Mouse (Mus musculus): ENCODE results near the gene Actr3b. TPM values are rescaled to one million over a fixed set of nuclear protein-coding genes. Genes with fewer than 3 reads are reported as not detected.

Actr3b gene
- total and polyA plus RNA-seq, 3 experiments, result 1.3 to 4.7 (median 3.9) TPM

- in situ Hi-C loops (cut with MboI; ENCODE audit: low pct_ligation_motif_present, low pct_unique_long_range_greater_than_20kb, low sequenced_read_pairs), result no loop called here
- dilution Hi-C loops (cut with MboI; ENCODE audit: extremely low pct_ligation_motif_present, extremely low pct_unique_long_range_greater_than_20kb, low sequenced_read_pairs), result no loop called here
- H3K79me2 ChIP-seq (replicated peaks; ENCODE audit: control insufficient read depth, extremely low read depth, insufficient read depth, poor library complexity, severe bottlenecking), result no peaks in the 10 kb centered on the region
- no peak for DNase-seq (ENCODE audit: extremely low read depth)
- no peak overlapping the region for H3K4me3 ChIP-seq (replicated peaks in 1 of 3; ENCODE audit: low read depth in 2 of 3, low read length in 2 of 3, poor library complexity in 1 of 3)
- TF ChIP-seq SMC3 (IDR thresholded peaks at IDR 0.05; ENCODE audit: low read depth, low read length) (no peak), CHD1 (IDR thresholded peaks at IDR 0.05; ENCODE audit: low read depth, low read length) (no peak), EP300 (IDR thresholded peaks at IDR 0.05; ENCODE audit: low read length) (no peak), NELFE (IDR thresholded peaks at IDR 0.05; ENCODE audit: low read depth, low read length) (no peak), MAZ (IDR thresholded peaks at IDR 0.05; ENCODE audit: low read depth, low read length) (no peak), KAT2A (IDR thresholded peaks at IDR 0.05; ENCODE audit: insufficient replicate concordance, low read length) (no peak), ETS1 (conservative IDR thresholded peaks at IDR 0.05; ENCODE audit: low read depth, low read length) (no peak), POLR2AphosphoS2 (IDR thresholded peaks at IDR 0.05; ENCODE audit: low read depth, low read length) (no peak), USF1 (IDR thresholded peaks at IDR 0.05; ENCODE audit: low read depth, low read length) (no peak), UBTF (IDR thresholded peaks at IDR 0.05; ENCODE audit: low read depth, low read length) (no peak), IRF4 (IDR thresholded peaks at IDR 0.05; ENCODE audit: low read depth, low read length) (no peak), ZNF384 (IDR thresholded peaks at IDR 0.05; ENCODE audit: low read depth, low read length) (no peak), MAFK (IDR thresholded peaks at IDR 0.05; ENCODE audit: insufficient replicate concordance, low read length) (no peak), JUND (conservative IDR thresholded peaks at IDR 0.05; ENCODE audit: low read depth, low read length) (no peak), CHD2 (IDR thresholded peaks at IDR 0.05; ENCODE audit: low read length) (no peak), TCF12 (IDR thresholded peaks at IDR 0.05; ENCODE audit: low read depth, low read length) (no peak), USF2 (conservative IDR thresholded peaks at IDR 0.05; ENCODE audit: low read depth, low read length) (no peak), MAX (IDR thresholded peaks at IDR 0.05; ENCODE audit: low read length) (no peak), CTCF (conservative IDR thresholded peaks at IDR 0.05 in 1 of 2, IDR thresholded peaks at IDR 0.05 in 1 of 2; ENCODE audit: low read depth in 2 of 2, low read length in 2 of 2) (no peak)
- H3K4me2 ChIP-seq (ENCODE audit: insufficient read depth, low read depth, poor library complexity, severe bottlenecking), result no peak overlapping the region
- peaks cover 0 to 2% of the 10 kb centered on the region in 2 experiments for H3K36me3 ChIP-seq (replicated peaks in 1 of 2; ENCODE audit: control insufficient read depth in 1 of 2, insufficient read depth in 1 of 2, low read length in 1 of 2)
- H3K27ac ChIP-seq (ENCODE audit: insufficient read depth, low read depth), result no peak overlapping the region
- H3K27me3 ChIP-seq (replicated peaks), result no peaks in the 10 kb centered on the region
- no peak overlapping the region for H3K9ac ChIP-seq (ENCODE audit: insufficient read depth, low read depth)
- peaks cover 3 to 12% of the 10 kb centered on the region in 2 experiments for H3K4me1 ChIP-seq (ENCODE audit: control insufficient read depth in 1 of 2, insufficient read depth in 2 of 2)
- H3K9me3 ChIP-seq (replicated peaks; ENCODE audit: low read length), result no peaks in the 10 kb centered on the region
Measured at GRCm38 (mm10) chr5:25772456-25772855, 12.7 kb downstream of the Actr3b start.

- DNase-seq (ENCODE audit: extremely low read depth), result peak; percentile 18
- Histone ChIP-seq H3K9me3 (replicated peaks; ENCODE audit: low read length) (no peaks in the 10 kb centered on the region), H3K27ac (ENCODE audit: insufficient read depth, low read depth) (no peak overlapping the region), H3K36me3 (replicated peaks in 1 of 2; ENCODE audit: control insufficient read depth in 1 of 2, insufficient read depth in 1 of 2, low read length in 1 of 2) (no peaks in the 10 kb centered on the region), H3K4me1 (ENCODE audit: control insufficient read depth in 1 of 2, insufficient read depth in 2 of 2) (peaks cover 0 to 12% of the 10 kb centered on the region in 2 experiments; a peak in 3 of 4 replicates), H3K27me3 (replicated peaks) (no peaks in the 10 kb centered on the region), H3K9ac (ENCODE audit: insufficient read depth, low read depth) (no peak overlapping the region), H3K79me2 (replicated peaks; ENCODE audit: control insufficient read depth, extremely low read depth, insufficient read depth, poor library complexity, severe bottlenecking) (no peaks in the 10 kb centered on the region), H3K4me2 (ENCODE audit: insufficient read depth, low read depth, poor library complexity, severe bottlenecking) (peak overlapping the region; percentile 4; the same call in 1 of the 2 replicates), H3K4me3 (replicated peaks in 1 of 3; ENCODE audit: low read depth in 2 of 3, low read length in 2 of 3, poor library complexity in 1 of 3) (no peak overlapping the region)
- in situ Hi-C loops (cut with MboI; ENCODE audit: low pct_ligation_motif_present, low pct_unique_long_range_greater_than_20kb, low sequenced_read_pairs) (no loop called here), dilution Hi-C loops (cut with MboI; ENCODE audit: extremely low pct_ligation_motif_present, extremely low pct_unique_long_range_greater_than_20kb, low sequenced_read_pairs) (no loop called here)
- TF ChIP-seq MAX (IDR thresholded peaks at IDR 0.05; ENCODE audit: low read length), result no peak
- no peak for TF ChIP-seq MYC (IDR thresholded peaks at IDR 0.05; ENCODE audit: low read depth, low read length)
- no peak for TF ChIP-seq E2F4 (IDR thresholded peaks at IDR 0.05; ENCODE audit: insufficient replicate concordance, low read depth, low read length)
- TF ChIP-seq POLR2AphosphoS2 (IDR thresholded peaks at IDR 0.05; ENCODE audit: low read depth, low read length), result no peak
- TF ChIP-seq CHD2 (IDR thresholded peaks at IDR 0.05; ENCODE audit: low read length), result no peak
- no peak for TF ChIP-seq USF2 (conservative IDR thresholded peaks at IDR 0.05; ENCODE audit: low read depth, low read length)
- TF ChIP-seq MAZ (IDR thresholded peaks at IDR 0.05; ENCODE audit: low read depth, low read length), result no peak
- TF ChIP-seq ZNF384 (IDR thresholded peaks at IDR 0.05; ENCODE audit: low read depth, low read length), result no peak
- no peak for TF ChIP-seq SIN3A (IDR thresholded peaks at IDR 0.05; ENCODE audit: low read length)
- no peak for TF ChIP-seq TCF12 (IDR thresholded peaks at IDR 0.05; ENCODE audit: low read depth, low read length)
Measured at GRCm38 (mm10) chr5:25773921-25774790, 14.4 kb downstream of the Actr3b start.
